Mouse (Mus musculus) bone marrow, adult 2 months (tissue): ENCODE data around the gene Olfr530.

ENCODE experiments used
- CTCF ChIP-seq: fragments of 200-500 bp; IDR thresholded peaks from 2 replicates; pipeline ENCODE4 v1.5.1; 2011; ENCODE audit warnings: low read length, control low read depth; ENCODE audit not compliant: control insufficient read depth, insufficient read depth
- POLR2A ChIP-seq: fragments of 200-500 bp; IDR thresholded peaks from 2 replicates; pipeline ENCODE4 v1.6.1; 2011; ENCODE audit warnings: low read depth, mild to moderate bottlenecking, control low read depth, low read length, borderline replicate concordance; ENCODE audit not compliant: control insufficient read depth

DNA sequence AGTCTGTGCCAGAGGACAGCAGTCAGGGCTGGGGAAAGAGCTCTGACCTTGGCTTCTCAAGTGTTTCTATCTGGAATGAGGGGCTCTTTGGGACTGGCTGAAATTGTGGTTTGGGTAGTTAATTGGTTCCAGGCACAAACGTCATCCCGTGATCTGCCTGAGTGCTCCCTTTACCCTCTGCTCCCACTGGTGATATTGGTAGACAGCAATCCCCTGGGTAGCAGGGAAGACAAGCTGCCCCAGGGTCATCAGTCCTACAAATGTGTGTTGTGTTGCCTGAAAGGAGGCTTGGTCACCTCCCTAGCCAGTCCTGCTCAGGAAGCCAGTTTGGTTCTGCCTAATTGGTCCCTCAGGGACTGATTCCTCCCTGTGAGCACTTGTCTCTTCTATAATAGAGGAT, 42.4 kb downstream of the Olfr530 start, which contains the start of gene Olfr527:
- TF ChIP-seq CTCF = no peak
- TF ChIP-seq POLR2A = no peak
